In genomic region chr2:33781655-33782400, GRCm38 (mm10) we compare ENCODE assay signal across 12 mouse cellular contexts.
DNase-seq lines count a peak whose midpoint lies in the region; ATAC-seq lines count a peak whose summit lies in the region.
"Had no signal": no experiment of that assay in that cellular context is flagged by ENCODE, and none has a peak within 500 bp of the region (broad histone marks: within the 10 kb centered on the region; RNA-seq: fewer than 3 reads in every experiment).

No protein-coding gene starts in this region.

- no peak overlapping the region for H3K4me2 ChIP-seq in lung, embryonic 16.5 days (ENCODE audit: low read depth, low read length)
- H3K4me2 ChIP-seq in hindbrain, embryonic 13.5 days: no peak overlapping the region
- H3K4me2 ChIP-seq in midbrain, embryonic 13.5 days (replicated peaks): no peak overlapping the region

- H3K4me1 ChIP-seq in lung, embryonic 16.5 days (replicated peaks; ENCODE audit: control insufficient read depth, insufficient read depth, low read length): peaks cover 13% of the 10 kb centered on the region
- peaks cover 55% of the 10 kb centered on the region for H3K4me1 ChIP-seq in hindbrain, embryonic 13.5 days (replicated peaks)
- H3K4me1 ChIP-seq in midbrain, embryonic 13.5 days (replicated peaks): peaks cover 37% of the 10 kb centered on the region

- 32% methylated on average over 11 of the region's 11 CpGs for WGBS in lung, embryonic 16.5 days
- WGBS in hindbrain, embryonic 13.5 days: 40% methylated on average over 11 of the region's 11 CpGs
- 47% methylated on average over 11 of the region's 11 CpGs for WGBS in midbrain, embryonic 13.5 days

- intact Hi-C loops in heart, postnatal 14 days (cut with DNase I): no loop called here

- no peaks in the 10 kb centered on the region for H3K27me3 ChIP-seq in lung, embryonic 16.5 days (ENCODE audit: control insufficient read depth, insufficient read depth, low read depth, low read length)
- no peaks in the 10 kb centered on the region for H3K27me3 ChIP-seq in hindbrain, embryonic 13.5 days
- no peaks in the 10 kb centered on the region for H3K27me3 ChIP-seq in midbrain, embryonic 13.5 days

- H3K9me3 ChIP-seq in lung, embryonic 16.5 days (ENCODE audit: control insufficient read depth, low read length): peaks cover 23% of the 10 kb centered on the region
- no peaks in the 10 kb centered on the region for H3K9me3 ChIP-seq in hindbrain, embryonic 13.5 days
- peaks cover 10% of the 10 kb centered on the region for H3K9me3 ChIP-seq in midbrain, embryonic 13.5 days

- H3K36me3 ChIP-seq in lung, embryonic 16.5 days (ENCODE audit: control insufficient read depth, insufficient read depth, low read length): peaks cover 22% of the 10 kb centered on the region
- peaks cover 27% of the 10 kb centered on the region for H3K36me3 ChIP-seq in hindbrain, embryonic 13.5 days
- peaks cover 36% of the 10 kb centered on the region for H3K36me3 ChIP-seq in midbrain, embryonic 13.5 days

- ATAC-seq in lung, embryonic 16.5 days (ENCODE audit: low read depth): peak; percentile 71; the same call in 1 of the 2 replicates
- ATAC-seq in hindbrain, embryonic 13.5 days (ENCODE audit: low FRiP score): no peak
- no peak for ATAC-seq in midbrain, embryonic 13.5 days

- no peak for DNase-seq in lung, postnatal 25 days (ENCODE audit: low spot score)
- DNase-seq in right cerebral cortex, postnatal 14 days: no peak
- DNase-seq in heart, postnatal 14 days: no peak
- DNase-seq in B cell, adult 2 months: no peak
- no peak for DNase-seq in layer of hippocampus, postnatal 25 days (ENCODE audit: extremely low spot score in 1 of 2, low spot score in 1 of 2)
- DNase-seq: adrenal gland, adult 8-10 months; cerebellum, postnatal 36 days; heart, adult 2 months had no signal

- no peak overlapping the region for H3K9ac ChIP-seq in lung, embryonic 16.5 days (ENCODE audit: low read length)
- H3K9ac ChIP-seq in hindbrain, embryonic 13.5 days: peak overlapping the region; percentile 39; the same call in 1 of the 2 replicates
- 0 out of 2 replicates have a peak overlapping the region, but pooled peaks have one; percentile 19 for H3K9ac ChIP-seq in midbrain, embryonic 13.5 days (replicated peaks)
- H3K9ac ChIP-seq: liver, embryonic 14.5 days had no signal

- no peak overlapping the region for H3K4me3 ChIP-seq in lung, embryonic 16.5 days (ENCODE audit: low read length)
- H3K4me3 ChIP-seq in hindbrain, embryonic 13.5 days: no peak overlapping the region
- H3K4me3 ChIP-seq in midbrain, embryonic 13.5 days (replicated peaks): no peak overlapping the region
- H3K4me3 ChIP-seq: heart, adult 2 months had no signal

- peak overlapping the region; percentile 80 for H3K27ac ChIP-seq in lung, embryonic 16.5 days (ENCODE audit: low read length)
- H3K27ac ChIP-seq in hindbrain, embryonic 13.5 days: peak overlapping the region; percentile 78
- peak overlapping the region; percentile 67 for H3K27ac ChIP-seq in midbrain, embryonic 13.5 days
- H3K27ac ChIP-seq: heart, adult 2 months; liver, embryonic 14.5 days had no signal
